Mouse (Mus musculus) MEL (cell line): Measurements from ENCODE around the gene Trmt1. TPM values are rescaled to one million over a fixed set of nuclear protein-coding genes. Genes with fewer than 3 reads are reported as not detected.

Source experiments
- DNase-seq: peaks from one replicate; pipeline ENCODE4 v3.0.0; 2011; ENCODE audit warnings: low read depth, low spot score
- H3K27ac ChIP-seq: 2 replicates; pipeline ENCODE4 v1.5.1; 2012; ENCODE audit warnings: low read depth, mild to moderate bottlenecking, control low read depth, low read length, moderate library complexity; ENCODE audit not compliant: control insufficient read depth
- H3K27me3 ChIP-seq, 2 experiments: fragments of 150-350 bp in 1 of 2; sonication (generic) in 1 of 2; 2 replicates each; pipeline ENCODE4 v1.6.1; 2012; ENCODE audit warnings: low read length in 2 of 2, mild to moderate bottlenecking in 2 of 2, improper control_type of control experiment in 1 of 2, moderate library complexity in 1 of 2; ENCODE audit not compliant: insufficient read depth in 2 of 2, control insufficient read depth in 1 of 2
- H3K36me3 ChIP-seq, 2 experiments: 2 replicates each; pipeline ENCODE4 v1.6.1; 2012 to 2014; ENCODE audit warnings: low read length in 2 of 2, improper control_type of control experiment in 1 of 2, inconsistent platforms in 1 of 2, mild to moderate bottlenecking in 1 of 2; ENCODE audit not compliant: insufficient read depth in 2 of 2, control insufficient read depth in 1 of 2
- H3K4me1 ChIP-seq, 2 experiments: fragments of 150-350 bp in 1 of 2; sonication (generic) in 1 of 2; 2 replicates each; pipeline ENCODE4 v1.6.1; 2012; ENCODE audit warnings: low read length in 2 of 2, improper control_type of control experiment in 1 of 2, mild to moderate bottlenecking in 1 of 2; ENCODE audit not compliant: insufficient read depth in 2 of 2, control insufficient read depth in 1 of 2
- H3K4me3 ChIP-seq, 2 experiments: fragments of 150-350 bp in 1 of 2; sonication (generic) in 1 of 2; 2 replicates each; pipeline ENCODE4 v1.5.1; 2012; ENCODE audit warnings: low read depth in 2 of 2, low read length in 2 of 2, mild to moderate bottlenecking in 2 of 2, moderate library complexity in 2 of 2, control low read depth in 1 of 2, improper control_type of control experiment in 1 of 2; ENCODE audit not compliant: control insufficient read depth in 1 of 2, insufficient read depth in 1 of 2
- H3K79me2 ChIP-seq: 2 replicates; pipeline ENCODE4 v1.6.1; 2012; ENCODE audit warnings: mild to moderate bottlenecking, low read length, moderate library complexity; ENCODE audit not compliant: control insufficient read depth, poor library complexity, insufficient read depth
- H3K9ac ChIP-seq: 2 replicates; pipeline ENCODE4 v1.6.1; 2012; ENCODE audit warnings: low read depth, mild to moderate bottlenecking, control low read depth, low read length, moderate library complexity; ENCODE audit not compliant: control insufficient read depth, poor library complexity, severe bottlenecking
- H3K9me3 ChIP-seq: fragments of 150-350 bp; sonication (generic); replicated peaks from 2 replicates; pipeline ENCODE4 v1.6.1; 2012; ENCODE audit warnings: mild to moderate bottlenecking, low read length, improper control_type of control experiment, moderate library complexity; ENCODE audit not compliant: insufficient read depth
- CHD1 ChIP-seq: IDR thresholded peaks from 2 replicates; pipeline ENCODE4 v1.6.1; 2012; ENCODE audit warnings: low read depth, mild to moderate bottlenecking, inconsistent platforms, low read length, improper control_type of control experiment
- MYC ChIP-seq: IDR thresholded peaks from 2 replicates; pipeline ENCODE4 v1.6.1; 2011; ENCODE audit warnings: low read depth, mild to moderate bottlenecking, low read length, improper control_type of control experiment, moderate library complexity
- POLR2AphosphoS2 ChIP-seq: IDR thresholded peaks from 2 replicates; pipeline ENCODE4 v1.6.1; 2011; ENCODE audit warnings: low read length, improper control_type of control experiment
- POLR2AphosphoS5 ChIP-seq: IDR thresholded peaks from 2 replicates; pipeline ENCODE4 v1.6.1; 2012; ENCODE audit warnings: low read depth, borderline replicate concordance, mild to moderate bottlenecking, inconsistent platforms, low read length, moderate library complexity, mixed read lengths
- RAD21 ChIP-seq: IDR thresholded peaks from 2 replicates; pipeline ENCODE4 v1.6.1; 2011; ENCODE audit warnings: mild to moderate bottlenecking, low read depth, low read length, improper control_type of control experiment
- SIN3A ChIP-seq: IDR thresholded peaks from 2 replicates; pipeline ENCODE4 v1.6.1; 2012; ENCODE audit warnings: low read length, improper control_type of control experiment, inconsistent platforms
- ZC3H11A ChIP-seq: IDR thresholded peaks from 2 replicates; pipeline ENCODE4 v1.6.1; 2012; ENCODE audit warnings: low read depth, mild to moderate bottlenecking, inconsistent platforms, low read length, improper control_type of control experiment
- polyA plus RNA-seq, 2 experiments: library from polyadenylated mRNA; stranded (reverse) in 1 of 2; unstranded in 1 of 2; fragments of >175 nt in 1 of 2; fragments of >200 nt in 1 of 2; gene quantifications; 2 replicates each; pipeline versions ENCODE4 v1.2.1 to v1.2.4; 2012; ENCODE audit warnings: low replicate concordance in 2 of 2, low read depth in 1 of 2; ENCODE audit not compliant: insufficient read length in 2 of 2, insufficient read depth in 1 of 2, missing spikeins in 1 of 2
- total RNA-seq: library from RNA; depleted of rRNA; stranded (reverse); fragments of 300-350 nt; gene quantifications from 2 replicates; pipeline ENCODE4 v1.2.3, GENCODE M21; 2012

The Trmt1 gene
- total and polyA plus RNA-seq, 3 experiments = 183 to 221 TPM; not detected in 1

GRCm38 (mm10) chr8:84705960-84706359 lies 19.9 kb downstream of the Trmt1 start:
- Histone ChIP-seq H3K4me1 (peaks cover under 1 to 10% of the 10 kb centered on the region in 2 experiments; a peak in 3 of 4 replicates), H3K27me3 (no peaks in the 10 kb centered on the region), H3K79me2 (peaks cover 32% of the 10 kb centered on the region), H3K9ac (peak overlapping the region; percentile 98), H3K27ac (peak overlapping the region; percentile 98; the same call in 1 of the 2 replicates), H3K4me3 (peak overlapping the region; percentile 36 to 62), H3K9me3 (no peaks in the 10 kb centered on the region), H3K36me3 (peaks cover 0 to 9% of the 10 kb centered on the region in 2 experiments; a peak in 2 of 4 replicates)
- 0 out of 2 replicates have a peak, but pooled peaks have one; percentile 51 for TF ChIP-seq CHD1
- peak; percentile 45 for TF ChIP-seq SIN3A
- TF ChIP-seq MYC = no peak
- DNase-seq = peak; percentile 38

DNA sequence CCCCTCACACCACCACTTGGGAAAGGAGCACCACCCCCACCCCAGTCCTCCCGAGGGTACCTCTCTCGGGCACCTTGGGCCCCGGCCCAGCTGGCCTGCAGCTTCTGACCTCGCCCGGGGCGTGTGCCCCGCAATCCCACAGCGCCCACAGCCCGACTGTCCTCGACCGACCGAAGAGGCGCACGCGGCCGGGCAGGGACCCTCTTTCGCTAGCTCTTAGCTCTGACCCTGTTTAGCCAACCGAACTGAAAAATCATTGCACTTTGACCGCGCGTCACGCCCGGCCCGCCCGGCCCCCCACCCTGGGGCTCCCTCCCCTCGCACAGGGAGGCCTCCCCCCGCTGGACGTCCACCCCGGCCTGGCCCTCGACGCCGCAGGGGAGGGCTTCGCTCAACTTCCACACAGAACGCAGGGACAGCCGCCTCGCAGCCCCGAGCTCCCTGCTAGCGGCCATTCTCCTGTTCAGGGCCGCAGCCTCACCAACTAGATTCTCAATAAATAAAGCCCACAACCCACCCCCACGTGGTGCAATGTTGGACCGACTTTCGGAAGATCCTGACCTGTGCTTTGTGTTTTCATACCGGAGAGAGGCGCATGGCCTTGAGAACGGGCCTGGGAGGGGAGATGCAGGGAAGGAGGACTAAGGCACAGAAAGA lies 20.6 kb downstream of the Trmt1 start:
- peak overlapping the region; percentile 98 for H3K9ac ChIP-seq
- peak; percentile 44 for DNase-seq
- peaks cover 31% of the 10 kb centered on the region for H3K79me2 ChIP-seq
- no peaks in the 10 kb centered on the region for H3K27me3 ChIP-seq
- 0 out of 2 replicates have a peak overlapping the region, but pooled peaks have one; percentile 98 for H3K27ac ChIP-seq
- H3K36me3 ChIP-seq = peaks cover 0 to 8% of the 10 kb centered on the region in 2 experiments; a peak in 2 of 4 replicates
- TF ChIP-seq ZC3H11A (no peak), POLR2AphosphoS2 (0 out of 2 replicates have a peak, but pooled peaks have one; percentile 19)
- H3K4me3 ChIP-seq = no peak overlapping the region
- H3K4me1 ChIP-seq = peaks cover 0 to 9% of the 10 kb centered on the region in 2 experiments; a peak in 2 of 4 replicates
- H3K9me3 ChIP-seq = no peaks in the 10 kb centered on the region

GRCm38 (mm10) chr8:84707267-84707883 lies 21.3 kb downstream of the Trmt1 start:
- Histone ChIP-seq H3K79me2 (peaks cover 24% of the 10 kb centered on the region), H3K9me3 (no peaks in the 10 kb centered on the region), H3K36me3 (peaks cover 0 to 8% of the 10 kb centered on the region in 2 experiments; a peak in 2 of 4 replicates)
- TF ChIP-seq RAD21 (no peak), POLR2AphosphoS5 (0 out of 2 replicates have a peak, but pooled peaks have one; percentile 74)
- TF ChIP-seq, all 39 proteins: peak for 1
- Histone ChIP-seq H3K27ac (no peak overlapping the region), H3K4me1 (peaks cover 0 to 9% of the 10 kb centered on the region in 2 experiments; a peak in 2 of 4 replicates), H3K27me3 (no peaks in the 10 kb centered on the region), H3K9ac (no peak overlapping the region), H3K4me3 (no peak overlapping the region)
- DNase-seq = peak; percentile 44
